In the genomic region with DNA sequence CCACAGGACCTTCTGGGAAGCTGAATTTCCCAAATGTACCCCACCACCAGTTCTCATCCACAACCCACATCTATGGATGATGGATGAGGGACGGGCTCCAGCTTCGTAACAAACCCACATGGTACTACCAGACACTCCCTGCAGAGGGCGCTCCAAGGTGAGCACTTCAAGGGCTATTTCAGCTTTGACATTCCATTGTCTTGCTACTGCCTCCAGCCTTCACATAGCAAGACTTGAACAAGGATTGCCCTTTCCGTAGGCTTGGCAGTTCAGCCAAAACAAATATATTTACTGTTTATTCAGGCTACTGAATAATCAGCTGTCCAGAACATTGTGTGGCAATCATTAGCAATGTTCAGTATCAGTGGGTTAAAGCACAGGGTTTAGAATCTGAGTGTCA, we compare ENCODE assay signal across 9 mouse cellular contexts. TPM values are rescaled to one million over a fixed set of nuclear protein-coding genes. Genes with fewer than 3 reads are reported as not detected.
DNase-seq lines count a peak whose midpoint lies in the region; ATAC-seq and TF ChIP-seq lines count a peak whose summit lies in the region.
"Had no signal": no experiment of that assay in that cellular context is flagged by ENCODE, and none has a peak within 500 bp of the region (broad histone marks: within the 10 kb centered on the region; RNA-seq: fewer than 3 reads in every experiment).

No protein-coding gene starts in this region.

- H3K27ac ChIP-seq in hindbrain, embryonic 10.5 days = no peak overlapping the region
- H3K27ac ChIP-seq in hindbrain, embryonic 13.5 days = no peak overlapping the region
- H3K27ac ChIP-seq: macrophage had no signal

- POLR2A ChIA-PET in Patski (lab: Charles Lee) = no interaction called here

- TF ChIP-seq CTCF in Patski (IDR thresholded peaks at IDR 0.05) = peak; percentile 96

- in situ Hi-C loops in Patski (cut with MboI; ENCODE audit: low pct_unique_long_range_greater_than_20kb) = loop anchor here (5.0 kb wide), 1 partner anchor 79 kb away; no protein-coding TSS in a partner anchor

- no peaks in the 10 kb centered on the region for H3K36me3 ChIP-seq in hindbrain, embryonic 10.5 days
- no peaks in the 10 kb centered on the region for H3K36me3 ChIP-seq in hindbrain, embryonic 13.5 days

- H3K9ac ChIP-seq in hindbrain, embryonic 13.5 days = no peak overlapping the region

- peak; percentile 45 for DNase-seq in hindbrain, embryonic 10.5 days (ENCODE audit: low spot score)
- no peak for DNase-seq in Patski (ENCODE audit: low read depth, low spot score)
- peak; percentile 82 to 83 for DNase-seq in cerebellum, postnatal 10 days
- peak; percentile 72 for DNase-seq in heart, adult 8-10 months (ENCODE audit: low spot score)
- peak; percentile 38 to 45 for DNase-seq in layer of hippocampus, postnatal 14 days (ENCODE audit: low spot score in 2 of 2)
- DNase-seq in natural killer cell, adult 2 months (ENCODE audit: low spot score in 2 of 2) = peak; percentile 50 to 68
- peak; percentile 50 for DNase-seq in thymus, postnatal 0 days (ENCODE audit: low spot score)

- peaks cover 4% of the 10 kb centered on the region; the same call in 1 of the 2 replicates for H3K4me1 ChIP-seq in hindbrain, embryonic 10.5 days (replicated peaks)
- H3K4me1 ChIP-seq in hindbrain, embryonic 13.5 days (replicated peaks) = peaks cover 4% of the 10 kb centered on the region; the same call in 1 of the 2 replicates

- H3K27me3 ChIP-seq in hindbrain, embryonic 10.5 days (ENCODE audit: insufficient read depth, poor library complexity, severe bottlenecking) = peaks cover 7% of the 10 kb centered on the region; the same call in 1 of the 2 replicates
- H3K27me3 ChIP-seq in hindbrain, embryonic 13.5 days = 0 out of 2 replicates have a peak, but pooled peaks cover 11% of the 10 kb centered on the region
- H3K27me3 ChIP-seq in Patski = no peaks in the 10 kb centered on the region

- H3K4me3 ChIP-seq in hindbrain, embryonic 10.5 days = no peak overlapping the region
- no peak overlapping the region for H3K4me3 ChIP-seq in hindbrain, embryonic 13.5 days

- CTCF ChIA-PET in Patski (lab: Charles Lee) = interaction anchor here (0.6 to 5.0 kb wide), 10 partner anchors 9 to 117 kb away, joined by 3 to 33 read pairs (median 6); no protein-coding TSS in a partner anchor

- no peak for ATAC-seq in hindbrain, embryonic 13.5 days (ENCODE audit: low FRiP score)
- ATAC-seq in Patski = peak; percentile 80

- H3K4me2 ChIP-seq in hindbrain, embryonic 13.5 days = no peak overlapping the region

- 29% methylated on average over 4 of the region's 4 CpGs for WGBS in hindbrain, embryonic 10.5 days
- 35% methylated on average over 4 of the region's 4 CpGs for WGBS in hindbrain, embryonic 13.5 days

- H3K9me3 ChIP-seq in hindbrain, embryonic 10.5 days = no peaks in the 10 kb centered on the region
- no peaks in the 10 kb centered on the region for H3K9me3 ChIP-seq in hindbrain, embryonic 13.5 days

RNA-seq across cellular contexts. Expression of gene Ces4a, which starts 6.8 kb away (rescaled TPM):
- polyA plus RNA-seq in hindbrain, embryonic 10.5 days (2016; fragmentation: Nextera tagmentation; extraction: Ambion mirVana) = not detected in 2 replicates
- polyA plus RNA-seq in hindbrain, embryonic 13.5 days (2015; fragmentation: Nextera tagmentation; extraction: Ambion mirVana) = not detected in 2 replicates
- not detected for polyA plus RNA-seq in Patski (2021)
- total RNA-seq in heart, adult 8-10 months (2022) = not detected
- not detected for total RNA-seq in layer of hippocampus, postnatal 14 days (2021)
- polyA plus RNA-seq in thymus, postnatal 0 days (2015; fragmentation: Nextera tagmentation; extraction: Ambion mirVana) = 0.06 and 0.14 TPM in 2 replicates
- polyA plus RNA-seq: macrophage had no signal

RNA-seq across cellular contexts. Expression of gene Cbfb, which starts 32.1 kb away (rescaled TPM):
- polyA plus RNA-seq in hindbrain, embryonic 10.5 days (2016; fragmentation: Nextera tagmentation; extraction: Ambion mirVana) = 42.1 and 54.9 TPM in 2 replicates
- 33.0 and 35.6 TPM in 2 replicates for polyA plus RNA-seq in hindbrain, embryonic 13.5 days (2015; fragmentation: Nextera tagmentation; extraction: Ambion mirVana)
- 64.4 TPM for polyA plus RNA-seq in Patski (2021)
- total RNA-seq in heart, adult 8-10 months (2022) = 10 to 100 TPM; 19.2 to 21.8 (median 21.0) TPM
- 10 to 100 TPM; 26.1 to 27.3 TPM for total RNA-seq in layer of hippocampus, postnatal 14 days (2021)
- polyA plus RNA-seq in thymus, postnatal 0 days (2015; fragmentation: Nextera tagmentation; extraction: Ambion mirVana) = 68.5 and 77.3 TPM in 2 replicates

RNA-seq across cellular contexts. Expression of gene Ces3b, which starts 54.9 kb away (rescaled TPM):
- polyA plus RNA-seq in hindbrain, embryonic 10.5 days (2016; fragmentation: Nextera tagmentation; extraction: Ambion mirVana) = not detected in 2 replicates
- polyA plus RNA-seq in hindbrain, embryonic 13.5 days (2015; fragmentation: Nextera tagmentation; extraction: Ambion mirVana) = not detected in 2 replicates
- polyA plus RNA-seq in Patski (2021) = not detected
- under 1 TPM in 2 of 4 experiments, not detected in 2; 0.26 to 0.33 TPM for total RNA-seq in heart, adult 8-10 months (2022)
- not detected for total RNA-seq in layer of hippocampus, postnatal 14 days (2021)
- not detected in 2 replicates for polyA plus RNA-seq in thymus, postnatal 0 days (2015; fragmentation: Nextera tagmentation; extraction: Ambion mirVana)
- polyA plus RNA-seq: macrophage had no signal
